8 mouse cellular contexts compared by ENCODE assay signal in the genomic region with DNA sequence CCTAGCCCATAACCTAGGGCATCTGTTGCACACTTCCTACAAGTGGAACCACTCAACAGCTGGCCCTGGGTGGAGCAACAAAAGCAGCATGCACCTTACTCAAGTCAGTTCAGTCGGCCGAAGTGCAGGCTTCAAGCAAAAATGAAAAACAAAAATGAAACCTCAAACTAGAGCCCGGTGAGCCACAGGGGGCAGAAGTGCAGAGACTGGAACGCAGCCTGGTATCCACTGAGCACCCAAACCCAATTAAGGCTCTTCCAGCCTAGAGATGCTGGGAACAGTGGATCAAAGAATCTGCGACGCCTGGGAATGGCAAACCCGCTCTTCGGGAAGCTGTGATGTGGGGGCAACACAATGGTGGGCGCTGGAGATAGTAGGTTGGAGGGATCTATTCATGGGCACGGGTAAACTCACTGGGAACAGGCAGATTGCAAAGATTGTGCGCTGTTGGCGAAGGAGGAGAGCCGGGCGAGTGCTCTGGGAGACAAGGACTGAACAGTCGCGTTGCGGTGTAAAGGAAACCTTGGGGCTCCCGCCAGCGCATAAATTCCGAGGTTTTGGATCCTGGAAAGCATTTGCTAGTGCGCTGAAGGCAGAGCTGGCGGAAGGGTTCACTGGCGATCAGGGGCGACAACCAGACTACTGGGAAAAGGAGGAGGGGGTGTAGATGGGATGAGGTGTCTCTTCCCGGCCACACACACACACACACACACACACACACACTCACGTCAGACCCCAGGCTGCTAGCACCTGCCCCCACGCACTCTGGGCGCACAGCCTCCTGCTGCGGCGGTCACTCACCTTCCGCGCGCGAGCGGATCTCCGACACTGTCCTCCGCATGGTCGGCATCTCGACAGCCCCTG. TPM values are rescaled to one million over a fixed set of nuclear protein-coding genes. Genes with fewer than 3 reads are reported as not detected.
DNase-seq lines count a peak whose midpoint lies in the region; ATAC-seq and TF ChIP-seq lines count a peak whose summit lies in the region.

No protein-coding gene starts in this region.

- H3K4me1 ChIP-seq in ES-Bruce4 (ENCODE audit: control insufficient read depth, insufficient read depth, low read length), result no peaks in the 10 kb centered on the region
- H3K4me1 ChIP-seq in brown adipose tissue, adult 24 weeks (ENCODE audit: control insufficient read depth, insufficient read depth, insufficient read length, low read length), result peaks cover 12% of the 10 kb centered on the region
- H3K4me1 ChIP-seq in forebrain, embryonic 10.5 days, result peaks cover 56% of the 10 kb centered on the region
- peaks cover 11% of the 10 kb centered on the region; the same call in 1 of the 2 replicates for H3K4me1 ChIP-seq in heart, postnatal 0 days (ENCODE audit: control insufficient read depth, insufficient read depth)
- no peaks in the 10 kb centered on the region; the same call in none of the 2 replicates for H3K4me1 ChIP-seq in lung, adult 2 months (ENCODE audit: control insufficient read depth, insufficient read depth, low read length)
- peaks cover 35% of the 10 kb centered on the region; the same call in 1 of the 2 replicates for H3K4me1 ChIP-seq in neural tube, embryonic 14.5 days (ENCODE audit: control insufficient read depth, insufficient read depth, low read length)

- H3K9ac ChIP-seq in ES-Bruce4 (ENCODE audit: low read depth, poor library complexity, severe bottlenecking), result peak overlapping the region; percentile 14
- H3K9ac ChIP-seq in heart, postnatal 0 days (replicated peaks; ENCODE audit: low read depth, low read length), result peak overlapping the region; percentile 87
- H3K9ac ChIP-seq in neural tube, embryonic 14.5 days (replicated peaks; ENCODE audit: low read depth, low read length), result peak overlapping the region; percentile 85

- no peaks in the 10 kb centered on the region for H3K36me3 ChIP-seq in ES-Bruce4 (ENCODE audit: control insufficient read depth, insufficient read depth, low read length, poor library complexity, severe bottlenecking)
- H3K36me3 ChIP-seq in forebrain, embryonic 10.5 days (replicated peaks), result no peaks in the 10 kb centered on the region
- no peaks in the 10 kb centered on the region for H3K36me3 ChIP-seq in heart, postnatal 0 days (replicated peaks; ENCODE audit: control insufficient read depth, insufficient read depth, low read length)
- H3K36me3 ChIP-seq in neural tube, embryonic 14.5 days (ENCODE audit: control insufficient read depth, insufficient read depth, low read length), result no peaks in the 10 kb centered on the region

- H3K27ac ChIP-seq in ES-Bruce4 (ENCODE audit: insufficient read depth, low read length), result no peak overlapping the region
- peak overlapping the region; percentile 45 for H3K27ac ChIP-seq in brown adipose tissue, adult 24 weeks (replicated peaks; ENCODE audit: low read depth, low read length)
- peak overlapping the region; percentile 84 for H3K27ac ChIP-seq in forebrain, embryonic 10.5 days
- peak overlapping the region; percentile 91 for H3K27ac ChIP-seq in heart, postnatal 0 days (ENCODE audit: low read depth)
- H3K27ac ChIP-seq in neural tube, embryonic 14.5 days (ENCODE audit: low read depth, low read length), result peak overlapping the region; percentile 87

- TF ChIP-seq CTCF in ES-Bruce4 (IDR thresholded peaks at IDR 0.05; ENCODE audit: low read depth, low read length), result no peak
- no peak; the same call in 1 of the 2 replicates for TF ChIP-seq CTCF in heart, postnatal 0 days (IDR thresholded peaks at IDR 0.05; ENCODE audit: low read depth)
- TF ChIP-seq CTCF in lung, adult 2 months (IDR thresholded peaks at IDR 0.05; ENCODE audit: insufficient read depth, low read length), result peak; percentile 35; the same call in 1 of the 2 replicates

- no peak for TF ChIP-seq POLR2A in ES-Bruce4 (IDR thresholded peaks at IDR 0.05; ENCODE audit: insufficient read depth, low read length)
- no peak for TF ChIP-seq POLR2A in lung, adult 2 months (IDR thresholded peaks at IDR 0.05; ENCODE audit: borderline replicate concordance, extremely low read depth, low read depth, low read length)

- no peak for TF ChIP-seq EP300 in ES-Bruce4 (IDR thresholded peaks at IDR 0.05; ENCODE audit: insufficient read depth, low read depth, low read length)
- no peak for TF ChIP-seq EP300 in heart, postnatal 0 days (IDR thresholded peaks at IDR 0.05; ENCODE audit: low read depth)

- DNase-seq in forebrain, embryonic 10.5 days (ENCODE audit: extremely low spot score, low spot score), result no peak
- DNase-seq in heart, postnatal 0 days (ENCODE audit: low spot score), result peak; percentile 41
- peak; percentile 34 to 57 for DNase-seq in kidney, postnatal 36 days
- peak; percentile 54 for DNase-seq in lung, adult 2 months
- DNase-seq in thymus, adult 18-20 months, result peak; percentile 48 to 61

- H3K4me3 ChIP-seq in ES-Bruce4 (ENCODE audit: low read depth, low read length), result peak overlapping the region; percentile 95
- H3K4me3 ChIP-seq in brown adipose tissue, adult 24 weeks (ENCODE audit: insufficient read depth, low read depth, low read length), result peak overlapping the region; percentile 74
- H3K4me3 ChIP-seq in forebrain, embryonic 10.5 days, result peak overlapping the region; percentile 91
- peak overlapping the region; percentile 98 for H3K4me3 ChIP-seq in heart, postnatal 0 days (ENCODE audit: low read depth, low read length)
- peak overlapping the region; percentile 86 for H3K4me3 ChIP-seq in lung, adult 2 months (replicated peaks; ENCODE audit: extremely low read depth, low read depth, low read length)
- peak overlapping the region; percentile 82 for H3K4me3 ChIP-seq in neural tube, embryonic 14.5 days (ENCODE audit: low read depth, low read length)

- H3K9me3 ChIP-seq in ES-Bruce4 (replicated peaks; ENCODE audit: control insufficient read depth, insufficient read depth, low read length, poor library complexity, severe bottlenecking), result no peaks in the 10 kb centered on the region
- H3K9me3 ChIP-seq in forebrain, embryonic 10.5 days, result no peaks in the 10 kb centered on the region
- no peaks in the 10 kb centered on the region for H3K9me3 ChIP-seq in heart, postnatal 0 days (replicated peaks; ENCODE audit: control insufficient read depth, low read length)
- H3K9me3 ChIP-seq in neural tube, embryonic 14.5 days (ENCODE audit: control insufficient read depth, low read length), result no peaks in the 10 kb centered on the region

- WGBS in forebrain, embryonic 10.5 days, result 1% methylated on average over 39 of the region's 39 CpGs
- under 1% methylated on average over 39 of the region's 39 CpGs for WGBS in heart, postnatal 0 days
- WGBS in lung, adult 2 months, result under 1% methylated on average over 39 of the region's 39 CpGs
- under 1% methylated on average over 38 of the region's 39 CpGs for WGBS in neural tube, embryonic 14.5 days

- H3K27me3 ChIP-seq in ES-Bruce4 (ENCODE audit: control insufficient read depth, insufficient read depth, low read length, poor library complexity, severe bottlenecking), result no peaks in the 10 kb centered on the region
- no peaks in the 10 kb centered on the region for H3K27me3 ChIP-seq in forebrain, embryonic 10.5 days (ENCODE audit: poor library complexity, severe bottlenecking)
- H3K27me3 ChIP-seq in heart, postnatal 0 days (ENCODE audit: control insufficient read depth, insufficient read depth, low read length), result no peaks in the 10 kb centered on the region
- no peaks in the 10 kb centered on the region for H3K27me3 ChIP-seq in neural tube, embryonic 14.5 days (ENCODE audit: control insufficient read depth, insufficient read depth, low read length)

- H3K4me2 ChIP-seq in heart, postnatal 0 days (ENCODE audit: low read depth, low read length), result peak overlapping the region; percentile 82
- H3K4me2 ChIP-seq in neural tube, embryonic 14.5 days (ENCODE audit: low read depth, low read length), result peak overlapping the region; percentile 80

- peak; percentile 25 for ATAC-seq in heart, postnatal 0 days (ENCODE audit: insufficient read depth, low read depth)
- ATAC-seq in neural tube, embryonic 14.5 days (ENCODE audit: low read depth), result peak; percentile 2

RNA-seq across cellular contexts. Expression of gene Atp8a1, which starts 0.6 kb away (rescaled TPM):
- 15.5 and 20.6 TPM in 2 replicates for polyA plus RNA-seq in ES-Bruce4 (2011; ENCODE audit: insufficient read depth, insufficient read length, low read depth, missing spikeins)
- polyA plus RNA-seq in brown adipose tissue, adult 24 weeks (2012; ENCODE audit: insufficient read depth, insufficient read length, missing spikeins), result 17.3 and 20.9 TPM in 2 replicates
- 11.6 and 15.1 TPM in 2 replicates for polyA plus RNA-seq in forebrain, embryonic 10.5 days (2016; fragmentation: Nextera tagmentation; extraction: Ambion mirVana)
- total RNA-seq in heart, postnatal 0 days (2014; rRNA removed; ENCODE audit: low replicate concordance), result 17.0 and 34.2 TPM in 2 replicates
- 5.8 and 7.5 TPM in 2 replicates for polyA plus RNA-seq in heart, postnatal 0 days (2015; fragmentation: Nextera tagmentation; extraction: Ambion mirVana)
- 75.7 and 171 TPM in 2 replicates for polyA plus RNA-seq in lung, adult 2 months (2012; rRNA removed)
- 72.6 and 81.5 TPM in 2 replicates for polyA plus RNA-seq in neural tube, embryonic 14.5 days (2014; fragmentation: Nextera tagmentation; extraction: Ambion mirVana)

Comparison
In these comparisons a context has a peak if more than half of its experiments do, and no peak if none do; other contexts are left out.
1. H3K9ac ChIP-seq: peak in every context shown above with its lines; median percentile 87 in heart, postnatal 0 days; 85 in neural tube, embryonic 14.5 days; 14 in ES-Bruce4.